Mouse (Mus musculus) heart, adult 8-10 months (tissue): ENCODE data around the gene Cacng6. TPM values are rescaled to one million over a fixed set of nuclear protein-coding genes. Genes with fewer than 3 reads are reported as not detected.
"Not testable (repeated sequence)": the region's sequence is repeated elsewhere in the genome, so short reads cannot be mapped to it uniquely, and the experiment has no call there.

Source experiments
- DNase-seq: peaks from one replicate; pipeline ENCODE4 v3.0.0; 2022; ENCODE audit warnings: low spot score
- total RNA-seq, 4 experiments: library from RNA; stranded (reverse); gene quantifications; 2 replicates each; pipeline ENCODE4 v1.2.4; 2022

The Cacng6 gene
- total RNA-seq, result 1 to 10 TPM; 2.0 to 4.4 (median 2.5) TPM

DNA sequence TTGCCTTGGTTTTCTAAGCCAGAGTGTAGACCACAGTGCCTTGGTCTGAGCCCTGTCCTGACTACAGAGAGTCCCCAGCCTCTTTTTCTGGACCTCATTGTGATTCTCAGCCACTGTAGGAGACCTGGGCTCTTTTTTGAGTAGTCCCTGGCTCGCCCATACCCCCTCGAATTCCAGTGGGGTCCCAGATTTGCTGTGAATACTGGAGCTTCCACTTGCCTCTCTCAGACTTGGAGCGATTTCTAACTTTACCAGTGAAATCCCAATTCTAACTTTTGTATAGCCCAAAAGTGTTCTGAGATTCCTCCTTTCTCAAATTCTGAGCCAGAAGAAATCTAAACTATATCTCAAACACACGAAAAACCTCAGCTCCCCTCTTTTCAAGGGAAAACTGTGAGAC is at the start of gene Cacng6:
Gene Cacng6, plus strand, starts transcription at position 301 of the 400 bp plus-strand sequence.
- DNase-seq, result no peak

GRCm38 (mm10) chr7:3376831-3377230 is 47.2 kb upstream of the Cacng6 start:
- DNase-seq, result peak; percentile 71

- no peak for DNase-seq
These were observed 41.9 kb upstream of the Cacng6 start for GRCm38 (mm10) chr7:3382123-3382522.

DNA sequence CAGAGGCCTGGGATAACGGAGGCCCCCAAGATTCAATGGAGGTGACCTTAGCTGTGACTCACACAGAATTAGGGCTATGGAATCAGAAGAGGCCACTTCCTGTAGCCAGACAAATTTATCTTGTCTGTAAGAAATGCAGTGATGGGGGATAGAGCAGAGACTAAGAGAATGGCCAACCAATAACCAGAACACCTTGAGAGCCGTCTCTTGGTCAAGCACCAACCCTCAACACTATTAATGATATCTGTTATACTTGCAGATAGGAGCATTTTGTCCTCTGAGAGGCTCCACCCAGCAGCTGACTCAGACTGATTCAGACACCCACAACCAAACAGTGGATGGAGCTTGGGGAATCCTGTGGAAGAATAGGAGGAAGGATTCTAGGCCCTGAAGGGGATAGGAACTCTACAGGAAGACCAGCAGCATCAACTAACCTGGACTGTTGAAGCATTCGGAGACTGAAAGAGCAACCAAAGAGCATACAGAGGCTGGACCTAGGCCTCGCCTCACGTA is 39.1 kb upstream of the Cacng6 start:
- no peak for DNase-seq

DNA sequence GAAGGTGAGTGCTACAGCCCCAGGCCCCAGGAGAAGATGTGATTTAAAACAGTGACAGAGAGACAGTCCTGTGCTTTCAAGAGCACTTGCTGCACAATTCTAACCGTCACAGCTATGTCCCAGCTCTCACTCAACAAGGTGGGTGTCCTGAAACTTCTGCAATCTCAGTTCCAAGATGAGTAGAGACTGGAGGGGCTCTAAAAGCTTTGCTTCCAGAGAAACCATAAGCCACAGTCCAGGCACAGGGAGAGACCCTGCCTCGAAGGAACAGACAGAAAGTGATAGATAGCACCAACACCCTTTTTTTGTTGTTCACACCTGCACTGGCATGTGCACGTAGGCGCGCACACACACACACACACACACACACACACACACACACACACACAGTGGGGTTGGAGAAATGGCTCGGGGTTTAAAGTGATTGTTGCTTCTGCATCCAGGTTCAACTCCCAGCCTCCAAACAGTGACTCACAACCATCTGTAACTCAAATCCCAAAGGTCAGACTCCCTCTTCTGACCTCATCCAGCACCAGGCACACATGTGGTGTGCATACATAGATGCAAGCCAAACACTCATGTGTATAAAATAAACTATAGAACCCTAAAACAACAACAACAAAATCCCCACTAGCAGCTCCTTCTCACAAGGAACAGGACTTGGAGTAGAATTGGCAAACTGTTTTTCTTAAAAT is 37.8 kb upstream of the Cacng6 start:
- DNase-seq, result no peak

DNA sequence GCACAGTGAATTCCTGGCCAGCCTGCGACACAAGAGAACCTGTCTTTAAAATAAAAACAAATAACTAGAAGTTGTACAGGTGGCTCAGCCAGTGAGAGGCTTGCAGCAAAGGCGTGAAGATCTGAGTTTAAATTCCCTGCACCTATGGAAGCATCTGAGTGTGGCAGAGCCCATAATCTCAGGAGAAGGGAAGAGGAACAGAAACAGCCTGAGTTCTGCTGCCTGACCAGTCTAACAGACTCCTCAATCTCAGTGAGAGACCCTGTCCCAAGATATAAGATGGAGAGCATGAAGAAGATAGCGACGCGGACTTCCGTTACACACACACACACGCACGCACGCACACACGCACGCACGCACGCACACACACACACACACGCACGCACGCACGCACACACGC is 36.2 kb upstream of the Cacng6 start:
- DNase-seq, result no peak

GRCm38 (mm10) chr7:3388885-3389284 is 35.1 kb upstream of the Cacng6 start:
- no peak for DNase-seq

DNA sequence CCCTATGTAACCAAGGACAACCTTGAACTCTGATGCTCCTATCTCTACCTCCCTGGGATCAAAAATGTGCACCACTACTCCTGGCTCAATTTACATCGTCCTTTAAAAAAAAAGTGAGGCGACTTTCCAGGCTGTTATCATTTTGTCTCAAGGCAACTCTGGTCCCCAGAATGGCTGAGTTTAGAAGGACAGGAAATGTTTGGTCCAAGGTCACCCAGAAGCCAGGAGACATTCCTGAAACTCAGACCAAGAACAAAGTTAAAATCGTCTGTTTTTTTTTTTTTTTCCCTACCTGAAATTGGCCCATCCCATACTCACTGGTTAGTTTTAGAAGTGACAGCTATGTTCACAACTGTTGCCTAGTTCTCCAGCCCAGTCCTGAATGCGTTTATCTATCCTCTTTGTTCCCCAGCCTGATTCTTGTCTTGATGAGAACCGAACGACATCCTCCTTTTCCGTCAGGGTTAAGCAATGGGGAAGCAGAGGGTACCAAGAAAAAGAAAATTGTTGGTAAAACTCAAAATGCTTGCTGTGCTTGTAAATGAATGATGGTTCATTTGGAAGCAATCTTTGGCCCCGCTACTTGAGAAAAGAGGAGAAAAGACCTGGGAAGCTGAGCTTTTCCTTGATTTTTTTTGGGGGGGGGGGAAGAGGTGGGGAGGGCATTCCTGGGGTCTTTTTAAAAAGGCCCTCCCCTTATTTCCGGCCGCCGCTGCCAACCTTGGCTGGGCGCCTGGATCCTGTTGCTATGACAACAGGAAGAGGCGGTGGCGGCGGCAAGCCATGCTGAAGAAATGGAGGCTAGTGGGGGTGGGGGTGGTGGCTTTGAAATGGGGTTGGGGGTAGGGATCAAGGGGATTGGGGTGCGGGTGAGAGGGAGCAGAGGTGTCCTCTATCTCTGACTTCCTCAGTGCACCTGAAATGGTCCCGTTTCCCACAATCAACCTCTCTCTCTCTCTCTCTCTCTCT is 34.3 kb upstream of the Cacng6 start:
- no peak for DNase-seq

GRCm38 (mm10) chr7:3390413-3391080 is 33.4 kb upstream of the Cacng6 start, which contains the start of gene Cacng8:
Cacng8 (plus strand) TSS chr7:3390683.
- DNase-seq, result no peak

DNA sequence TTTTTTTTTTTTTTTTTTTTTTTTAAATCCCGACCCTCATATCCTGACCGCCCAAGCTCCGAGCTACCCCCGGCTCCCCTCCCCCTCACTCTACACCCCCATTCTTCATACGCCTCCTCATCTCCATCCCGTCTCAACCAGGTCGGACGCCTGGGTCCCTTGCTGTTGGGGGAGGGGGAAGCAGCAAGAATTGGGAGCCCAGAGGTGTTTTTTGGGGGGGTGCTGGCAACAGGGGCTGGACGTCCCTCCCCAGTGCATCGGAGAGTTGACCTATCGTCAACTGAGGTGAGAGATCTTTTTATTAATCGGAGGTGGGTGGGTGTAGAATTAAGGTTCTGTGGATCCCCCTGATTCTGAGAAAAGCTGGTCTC is 32.9 kb upstream of the Cacng6 start:
- no peak for DNase-seq

DNA sequence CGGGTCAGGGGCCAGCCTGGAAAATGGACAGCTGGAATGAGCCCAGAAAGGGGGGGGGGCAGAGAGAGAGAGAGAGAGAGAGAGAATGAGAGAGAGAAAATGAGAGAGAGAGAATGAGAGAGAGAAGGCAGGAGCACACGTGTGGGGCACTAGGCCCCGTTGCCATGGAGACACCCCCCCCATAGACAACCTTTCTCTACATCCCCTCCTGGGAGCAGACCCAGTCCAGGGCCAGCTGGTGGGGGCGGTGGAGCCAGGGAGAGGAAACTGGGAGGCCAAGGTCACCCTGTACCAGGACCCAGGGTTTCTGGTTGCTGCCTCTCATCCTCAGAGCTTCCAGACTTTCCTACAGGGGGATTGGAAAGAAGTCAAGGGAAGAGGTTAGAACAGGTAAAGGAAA is 32.2 kb upstream of the Cacng6 start:
- DNase-seq, result no peak

DNA sequence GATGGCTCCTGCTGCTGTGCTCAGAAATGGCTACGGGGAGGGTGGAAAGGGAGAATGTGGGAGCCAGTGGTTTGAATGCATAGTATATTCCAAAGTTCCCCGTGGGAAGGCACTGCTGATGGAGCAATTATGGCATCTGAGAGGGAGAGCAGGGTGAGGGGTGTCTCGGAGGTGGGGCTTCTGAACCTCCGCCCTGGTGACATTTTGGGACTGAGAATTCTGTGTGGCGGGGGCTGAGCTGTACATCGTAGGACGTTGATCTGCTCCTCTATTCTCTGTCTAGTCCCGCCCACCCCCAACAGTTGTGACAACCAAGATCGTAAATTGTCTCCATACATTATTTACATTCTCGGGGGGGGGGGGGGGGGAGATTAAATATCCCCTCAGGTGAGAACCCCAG is 26.6 kb upstream of the Cacng6 start:
- DNase-seq, result no peak

DNA sequence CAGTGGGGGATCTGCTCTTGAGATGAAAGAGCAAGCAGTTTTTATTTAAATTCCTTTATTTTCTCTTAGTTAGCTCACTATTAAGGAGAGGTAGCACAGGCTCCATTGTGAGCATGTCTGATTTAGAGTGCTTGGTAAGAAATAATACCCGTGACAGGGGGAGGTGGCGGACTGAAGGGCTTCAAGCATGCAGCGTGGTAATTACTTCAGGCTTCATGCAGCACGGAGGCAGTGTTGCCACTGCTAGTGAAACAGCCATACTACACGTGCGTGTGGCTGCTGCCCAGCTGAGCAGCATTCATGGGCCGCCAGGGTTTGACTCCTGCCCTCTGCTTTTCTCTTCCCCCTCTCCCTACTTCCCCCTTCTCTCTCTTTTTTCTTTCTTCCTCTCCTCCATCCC is 26.2 kb upstream of the Cacng6 start:
- no peak for DNase-seq

DNA sequence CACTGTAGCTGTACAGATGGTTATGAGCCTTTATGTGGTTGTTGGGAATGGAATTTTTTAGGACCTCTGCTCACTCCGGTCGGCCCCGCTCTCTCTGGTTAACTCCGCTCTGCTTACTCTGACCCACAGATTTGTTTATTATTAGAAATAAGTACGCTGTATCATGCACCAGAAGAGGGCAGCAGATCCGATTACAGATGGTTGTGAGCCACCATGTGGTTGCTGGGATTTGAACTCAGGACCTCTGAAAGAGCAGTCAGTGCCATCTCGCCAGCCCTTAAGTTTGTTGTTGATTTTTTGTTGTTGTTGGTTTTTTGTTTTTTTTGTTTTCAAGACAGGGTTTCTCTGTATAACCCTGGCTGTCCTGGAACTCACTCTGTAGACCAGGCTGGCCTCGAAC is 25.6 kb upstream of the Cacng6 start:
- not testable (repeated sequence) for DNase-seq

DNA sequence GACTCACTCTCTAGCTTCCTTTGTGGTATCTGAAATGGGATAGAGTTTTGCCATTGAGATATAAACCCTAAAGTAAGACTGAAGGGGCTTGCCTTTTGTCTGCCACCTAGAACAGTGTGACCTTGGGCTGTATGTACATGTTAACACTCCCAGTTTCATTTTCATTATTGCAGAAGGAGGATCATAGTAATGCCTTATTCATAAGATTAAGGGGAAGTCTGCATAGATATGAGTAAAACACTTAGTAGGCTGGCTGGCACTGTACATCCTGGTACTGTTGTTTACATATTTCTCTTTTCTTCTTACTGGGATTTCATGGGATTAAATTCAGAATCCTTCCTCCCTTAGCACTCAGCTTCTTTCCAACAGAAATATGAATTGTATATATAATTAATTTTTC is 24.1 kb upstream of the Cacng6 start:
- DNase-seq, result no peak

GRCm38 (mm10) chr7:3409729-3410520 is 14.1 kb upstream of the Cacng6 start:
- DNase-seq, result no peak

DNA sequence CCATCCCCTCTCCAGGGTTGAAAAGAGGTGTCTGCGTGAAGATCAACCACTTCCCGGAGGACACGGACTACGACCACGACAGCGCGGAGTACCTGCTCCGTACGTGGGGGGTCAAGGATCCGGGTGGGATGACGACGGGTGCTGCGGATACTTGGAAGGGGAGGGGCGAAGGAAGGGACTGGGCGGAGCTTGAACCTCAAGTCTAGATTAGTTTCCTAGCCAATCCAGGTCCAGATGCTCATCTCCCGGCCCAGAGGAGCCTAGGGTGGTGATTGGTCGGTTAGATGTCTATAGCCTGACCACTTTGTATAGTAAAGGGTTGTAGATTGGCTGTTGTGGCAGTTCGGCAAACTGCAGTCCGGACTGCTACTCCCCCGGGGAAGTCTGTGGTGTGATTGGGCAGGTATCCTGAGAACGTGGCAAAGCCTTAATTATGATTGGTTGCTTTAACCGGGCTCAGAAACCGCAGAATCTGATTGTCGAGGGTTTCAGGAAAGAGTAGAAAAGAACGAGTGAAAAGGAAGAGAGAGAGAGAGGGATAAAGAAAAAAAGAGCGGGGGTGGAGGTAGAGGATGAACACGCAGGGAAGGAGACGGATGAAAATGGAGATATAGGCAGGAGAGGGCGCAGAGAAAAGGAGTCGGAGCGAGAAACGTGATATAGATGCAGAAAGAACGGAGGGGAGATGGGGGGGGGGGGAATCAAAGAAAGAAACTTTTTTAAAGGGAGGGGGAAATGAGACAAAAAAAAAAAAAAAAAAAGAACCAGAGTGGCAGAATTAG is 12.6 kb upstream of the Cacng6 start:
- no peak for DNase-seq

DNA sequence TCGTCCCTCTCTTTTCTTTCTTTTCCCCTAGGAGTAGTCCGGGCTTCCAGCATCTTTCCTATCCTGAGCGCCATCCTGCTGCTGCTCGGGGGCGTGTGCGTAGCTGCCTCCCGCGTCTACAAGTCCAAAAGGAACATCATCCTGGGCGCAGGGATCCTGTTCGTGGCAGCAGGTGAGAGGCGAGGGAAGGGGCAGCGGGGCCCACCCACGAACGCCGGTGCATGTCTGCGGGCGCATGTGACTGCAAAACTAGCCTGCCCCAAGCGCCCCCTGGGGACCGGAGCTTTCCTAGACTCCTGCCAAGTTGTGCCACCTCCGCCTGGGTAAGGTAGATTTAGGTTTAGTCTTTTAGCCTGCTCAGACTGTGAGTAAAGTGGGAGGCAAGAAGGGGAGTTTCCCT is 12.0 kb upstream of the Cacng6 start:
- no peak for DNase-seq

DNA sequence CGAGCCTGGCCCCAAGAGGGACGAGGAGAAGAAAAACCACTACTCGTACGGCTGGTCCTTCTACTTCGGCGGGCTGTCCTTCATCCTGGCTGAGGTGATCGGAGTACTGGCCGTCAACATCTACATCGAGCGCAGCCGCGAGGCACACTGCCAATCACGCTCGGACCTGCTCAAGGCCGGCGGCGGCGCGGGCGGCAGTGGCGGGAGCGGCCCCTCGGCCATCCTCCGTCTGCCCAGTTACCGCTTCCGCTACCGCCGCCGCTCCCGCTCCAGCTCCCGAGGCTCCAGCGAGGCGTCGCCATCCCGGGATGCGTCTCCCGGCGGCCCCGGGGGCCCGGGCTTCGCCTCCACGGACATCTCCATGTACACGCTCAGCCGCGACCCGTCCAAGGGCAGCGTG is 9.1 kb upstream of the Cacng6 start:
- no peak for DNase-seq

- DNase-seq, result no peak
These were observed 8.6 kb upstream of the Cacng6 start for GRCm38 (mm10) chr7:3415378-3415777.
